Mouse (Mus musculus): ENCODE data around the gene Kif24. TPM values are rescaled to one million over a fixed set of nuclear protein-coding genes. Genes with fewer than 3 reads are reported as not detected.

Gene Kif24
- total RNA-seq, 2 experiments from 2014 or later, result 0.35 to 1.2 TPM

GRCm38 (mm10) chr4:41357154-41357553 is 107.5 kb downstream of the Kif24 start:
- DNase-seq, result no peak
- intact Hi-C loops (cut with DNase I), result no loop called here

GRCm38 (mm10) chr4:41353265-41353664 is 111.4 kb downstream of the Kif24 start:
- no peak for DNase-seq
- intact Hi-C loops (cut with DNase I), result no loop called here

GRCm38 (mm10) chr4:41352758-41353157 is 111.9 kb downstream of the Kif24 start:
- no peak for DNase-seq
- intact Hi-C loops (cut with DNase I), result no loop called here

GRCm38 (mm10) chr4:41349199-41349591 is 115.5 kb downstream of the Kif24 start:
- intact Hi-C loops (cut with DNase I), result loop anchor here (1.0 to 2.0 kb wide), 3 partner anchors 35 to 74 kb away; partner anchors contain the start of genes Dcaf12 and Ubap2
- no peak for DNase-seq

GRCm38 (mm10) chr4:41348584-41349198 is 116.0 kb downstream of the Kif24 start, which contains the start of gene Ubap1:
Gene Ubap1 (plus strand): TSS chr4:41348996.
- intact Hi-C loops (cut with DNase I), result loop anchor here (1.0 to 2.0 kb wide), 3 partner anchors 34 to 74 kb away; partner anchors contain the start of genes Dcaf12 and Ubap2
- peak; percentile 90 to 93 for DNase-seq

- intact Hi-C loops (cut with DNase I), result loop anchor here (2.0 kb wide), 2 partner anchors 39 to 73 kb away; partner anchors contain the start of gene Ubap2
- peak in 1 of 2 experiments; percentile 5 for DNase-seq
Observed at GRCm38 (mm10) chr4:41347839-41348238, 116.8 kb downstream of the Kif24 start.

GRCm38 (mm10) chr4:41346011-41346410 is 118.7 kb downstream of the Kif24 start:
- intact Hi-C loops (cut with DNase I), result no loop called here
- no peak for DNase-seq

DNA sequence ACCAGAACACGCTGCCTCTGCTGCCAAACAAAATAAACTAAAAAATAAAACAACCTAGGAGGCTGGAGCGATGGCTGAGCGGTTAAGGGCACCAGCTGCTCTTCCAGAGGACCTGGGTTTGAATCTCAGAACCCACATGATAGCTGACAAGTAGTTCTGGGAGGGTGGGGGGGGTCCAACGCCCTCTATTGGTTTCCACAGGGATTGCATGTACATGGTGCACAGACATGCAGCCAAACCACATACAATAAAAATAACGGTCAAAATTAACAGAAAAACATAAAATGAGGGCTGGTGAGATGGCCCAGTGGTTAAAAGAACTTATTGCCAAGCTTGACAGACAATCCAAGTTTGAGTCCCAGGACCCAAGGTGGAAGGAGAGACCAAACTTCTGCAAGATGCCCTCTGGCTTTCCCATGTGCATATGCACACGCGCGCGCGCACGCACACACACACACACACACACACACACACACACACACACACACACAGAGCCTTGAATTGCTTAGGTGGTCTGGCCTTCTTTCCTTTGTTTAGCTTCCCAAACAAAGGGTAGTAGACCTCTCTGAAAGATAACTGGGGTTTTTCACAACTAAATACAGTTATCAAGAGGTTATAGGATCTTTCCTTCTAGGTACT is 123.7 kb downstream of the Kif24 start:
- intact Hi-C loops (cut with DNase I), result no loop called here
- DNase-seq, result no peak

Other genes starting within 250 kb of the Kif24 start
- gene Ubap2, start 189.7 kb downstream of the Kif24 start, total RNA-seq (2021), result 10 to 100 TPM; 59.4 to 61.1 TPM
- 10 to 100 TPM; 37.9 to 43.4 TPM for gene Dcaf12, start 150.0 kb downstream of the Kif24 start, total RNA-seq (2021)
- 10 to 100 TPM; 34.1 to 40.3 TPM for gene Ubap1, start 115.9 kb downstream of the Kif24 start, total RNA-seq (2021)
- 10 to 100 TPM; 29.0 to 32.7 TPM for gene Nudt2, start 264 bp upstream of the Kif24 start, total RNA-seq (2021)
- gene AI464131, start 38.2 kb upstream of the Kif24 start, total RNA-seq (2021), result 10 to 100 TPM; 11.6 to 11.8 TPM
- under 1 TPM in 1 of 2 experiments, not detected in 1; 0.43 TPM for gene 1110017D15Rik, start 52.4 kb upstream of the Kif24 start, total RNA-seq (2021)
- gene Fam219a, start 104.7 kb upstream of the Kif24 start, total RNA-seq (2021), result 10 to 100 TPM; 14.7 to 15.1 TPM
- 1 to 10 TPM; 2.6 to 3.7 TPM for gene Dnaic1, start 104.9 kb upstream of the Kif24 start, total RNA-seq (2021)
- 1 to 10 TPM; 9.1 to 9.9 TPM for gene Enho, start 175.4 kb upstream of the Kif24 start, total RNA-seq (2021)
- 1 to 10 TPM; 2.6 to 3.8 TPM for gene Cntfr, start 232.2 kb upstream of the Kif24 start, total RNA-seq (2021)
- gene Il11ra1, start 235.1 kb upstream of the Kif24 start, total RNA-seq (2021), result 10 to 100 TPM; 85.5 to 91.8 TPM
- 10 to 100 TPM; 31.6 to 32.3 TPM for gene Rpp25l, start 248.6 kb upstream of the Kif24 start, total RNA-seq (2021)

Data from heart, postnatal 36 days (tissue).